Mouse (Mus musculus): ENCODE measurements around the gene Gm45753.

Gm45753 gene

DNA sequence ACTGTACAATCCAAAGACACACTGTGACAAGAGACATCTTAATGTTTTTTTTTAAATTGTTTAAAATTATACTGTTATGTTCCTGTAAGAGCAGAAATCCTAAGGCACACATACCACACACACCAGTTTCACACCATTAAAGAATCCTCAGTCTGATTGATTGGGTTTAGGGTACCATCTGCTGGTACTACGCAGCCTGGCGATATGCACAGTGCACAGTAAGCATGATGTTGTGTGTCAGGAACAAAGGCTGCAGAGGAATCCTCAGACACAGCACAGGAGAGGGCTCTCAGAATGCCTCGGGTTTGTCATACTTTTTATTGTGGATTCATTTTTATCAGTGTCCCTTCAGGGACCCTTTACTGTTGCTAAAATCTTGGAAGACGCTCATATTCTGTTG, 33.9 kb downstream of the Gm45753 start:
- DNase-seq (ENCODE audit: inconsistent ontology term) = no peak

DNA sequence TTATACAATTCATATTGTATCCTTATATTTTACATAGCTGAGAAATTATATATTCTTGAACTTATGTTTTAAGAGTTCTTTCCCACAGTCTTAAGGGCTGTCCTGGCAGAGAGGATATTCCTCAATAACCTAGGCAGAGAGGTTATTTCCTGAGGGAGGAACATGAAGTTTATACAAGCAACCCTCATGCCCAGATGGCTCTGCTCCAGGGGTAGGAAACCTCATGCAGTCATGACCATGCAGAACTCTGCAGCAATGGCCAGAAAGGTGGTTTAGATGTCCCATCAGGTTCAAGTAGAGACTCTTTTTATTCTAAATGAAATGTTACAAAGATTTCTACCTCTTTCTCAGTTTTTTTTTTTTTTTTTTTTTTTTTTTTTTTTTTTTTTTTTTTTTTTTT, 39.2 kb downstream of the Gm45753 start:
- no peak for DNase-seq (ENCODE audit: inconsistent ontology term)

DNA sequence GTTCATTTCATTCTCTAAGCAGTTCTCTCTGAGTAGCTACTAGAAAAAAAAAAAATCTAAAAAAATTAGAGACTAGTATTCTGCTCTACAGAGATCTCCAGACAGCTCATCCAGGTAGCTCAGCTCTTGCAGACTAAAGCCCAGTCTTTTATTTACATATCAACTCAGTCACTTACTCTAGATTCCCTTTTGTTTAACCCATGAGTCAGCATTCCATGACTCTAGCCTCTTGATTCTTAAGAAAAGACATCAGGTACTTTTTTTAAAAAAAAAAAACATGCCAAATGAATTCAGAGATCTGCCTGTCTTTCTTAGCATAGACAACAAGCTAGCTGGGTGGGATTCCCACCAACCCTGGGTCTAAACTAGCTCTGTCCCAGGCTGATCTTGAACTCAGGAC, 39.8 kb downstream of the Gm45753 start:
- no peak for DNase-seq (ENCODE audit: inconsistent ontology term)

DNA sequence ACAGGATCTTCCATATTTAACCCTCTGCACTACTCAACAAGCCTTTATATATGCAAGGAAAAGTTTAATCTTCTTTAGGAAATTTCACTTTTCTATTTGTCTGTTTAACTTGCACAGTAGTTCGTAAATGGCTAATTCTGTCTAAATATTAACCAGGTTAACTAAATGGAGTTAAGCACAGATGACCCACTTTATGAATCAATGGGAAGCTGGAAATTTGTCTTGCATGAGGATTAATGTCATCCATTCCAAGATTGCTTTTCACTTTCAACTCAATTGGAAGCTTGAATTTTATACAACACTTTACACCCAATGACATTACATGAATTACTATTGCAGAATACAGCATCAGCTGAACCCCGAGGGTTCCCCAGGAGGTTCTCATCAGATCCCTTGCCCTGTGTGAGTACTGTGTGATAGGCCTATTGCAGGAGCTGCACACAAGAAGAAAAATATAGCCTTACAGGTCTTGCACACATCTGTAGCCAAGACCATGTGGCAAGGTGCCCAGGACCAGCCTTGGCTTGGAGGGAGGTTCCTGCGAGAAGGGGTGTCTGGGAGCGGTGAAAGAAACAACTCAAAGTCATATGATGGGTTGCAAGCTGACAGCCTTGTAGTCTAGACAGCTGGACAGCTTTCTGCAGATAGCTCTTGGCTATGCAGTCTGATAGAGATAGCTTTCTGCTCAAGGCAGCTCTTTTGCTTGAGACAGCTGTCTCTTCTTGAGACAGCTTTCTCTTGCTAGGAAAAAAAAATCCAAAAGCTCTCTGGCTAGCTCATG, 40.5 kb downstream of the Gm45753 start:
- no peak for DNase-seq (ENCODE audit: inconsistent ontology term)

DNA sequence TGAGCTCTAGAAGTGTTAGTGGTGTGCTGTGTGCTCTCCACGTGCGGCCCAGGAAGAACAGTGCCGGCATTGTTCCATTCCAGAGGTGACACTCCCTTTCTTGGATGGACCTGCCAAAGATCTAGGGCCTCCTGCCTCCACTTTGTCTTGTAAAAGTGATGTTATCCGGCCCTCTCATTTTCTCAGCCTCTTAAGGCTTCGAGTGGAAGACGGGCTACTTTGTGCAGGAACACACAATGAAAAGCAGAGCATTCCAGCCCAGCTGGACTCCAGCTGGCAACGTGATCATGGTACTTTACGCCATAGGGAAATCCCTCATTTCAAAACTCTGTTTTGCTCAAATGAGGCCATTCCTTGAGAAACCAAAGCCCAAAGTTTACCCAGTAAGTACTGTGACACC, 41.3 kb downstream of the Gm45753 start:
- no peak for DNase-seq (ENCODE audit: inconsistent ontology term)

DNA sequence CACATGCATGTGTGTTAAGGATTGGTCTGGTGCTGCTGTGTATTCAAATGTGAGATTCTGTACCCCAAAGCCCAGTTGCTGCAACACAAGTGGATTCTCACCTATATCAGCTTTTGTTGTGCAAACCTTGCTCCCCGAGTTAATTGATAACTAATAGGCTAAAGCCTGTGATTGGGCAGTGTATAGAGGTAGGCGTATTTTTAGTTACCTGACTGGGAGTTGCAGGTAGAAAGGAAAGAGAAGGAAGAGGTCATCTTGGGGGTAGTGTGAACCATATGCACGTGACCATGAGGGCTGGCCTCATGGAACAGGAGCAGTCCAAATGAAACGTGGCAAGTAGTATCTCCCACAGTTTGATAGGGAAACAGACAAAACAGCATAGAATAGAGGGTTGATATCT, 43.3 kb downstream of the Gm45753 start:
- no peak for DNase-seq (ENCODE audit: inconsistent ontology term)

DNA sequence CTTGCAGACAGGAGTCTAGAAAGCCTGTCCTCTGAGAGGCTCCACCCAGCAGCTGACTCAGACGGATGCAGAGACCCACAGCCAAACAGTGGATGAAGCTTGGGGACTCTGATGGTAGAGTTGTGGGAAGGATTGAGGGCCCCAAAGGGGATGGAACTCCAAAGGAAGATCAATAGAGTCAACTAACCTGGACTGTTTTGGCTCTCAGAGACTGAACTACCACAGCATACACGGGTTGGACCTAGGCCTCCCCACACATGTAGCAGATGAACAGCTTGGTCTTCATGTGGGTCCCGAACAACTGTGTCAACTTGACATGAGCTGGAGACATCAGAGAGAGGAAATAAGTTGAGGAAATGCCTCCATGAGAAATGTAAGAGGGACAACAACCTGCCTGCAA, 45.4 kb downstream of the Gm45753 start:
- DNase-seq (ENCODE audit: inconsistent ontology term) = no peak

DNA sequence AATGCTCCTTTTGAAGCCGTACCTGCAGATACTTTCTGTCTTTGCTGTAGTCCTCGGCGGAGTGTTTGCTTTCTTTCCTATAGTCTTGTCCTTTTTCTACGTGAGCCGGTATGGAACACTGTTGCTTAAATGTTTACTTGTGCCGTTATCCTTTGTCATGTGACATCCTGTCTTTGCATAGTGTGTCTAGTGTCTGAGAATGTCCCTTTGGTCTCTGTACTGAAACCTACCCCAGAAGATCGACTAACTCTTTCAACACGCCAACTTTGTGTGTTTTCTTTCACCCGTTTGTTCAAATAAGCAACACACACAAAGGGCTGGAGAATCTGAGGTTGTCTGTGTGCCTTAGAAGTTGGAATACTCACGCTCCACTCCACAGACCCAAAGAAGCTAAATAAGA, 46.3 kb downstream of the Gm45753 start, which contains the start of gene F11:
Gene F11, minus strand, starts transcription at position 112 of the 400 bp plus-strand sequence.
- no peak for DNase-seq (ENCODE audit: inconsistent ontology term)

DNA sequence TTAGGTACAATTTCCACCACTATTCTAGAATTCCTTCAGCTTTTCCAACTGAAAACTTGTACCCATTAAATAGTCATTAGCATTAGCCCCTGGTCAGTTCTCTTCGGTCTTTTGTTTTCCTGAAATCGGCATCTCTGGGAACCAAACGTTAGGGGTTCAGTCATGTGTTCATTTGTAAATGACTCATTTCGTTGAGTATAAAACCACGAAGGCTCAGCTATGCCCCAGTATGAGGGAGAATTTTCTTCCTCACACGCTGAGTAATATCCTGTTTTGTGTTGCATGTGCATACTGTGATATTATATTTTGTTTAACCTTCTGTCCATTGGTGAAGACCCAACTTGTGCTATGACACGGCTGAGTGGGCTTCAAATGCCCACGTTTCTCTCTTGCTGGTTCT, 49.8 kb downstream of the Gm45753 start:
- peak; percentile 69 for DNase-seq (ENCODE audit: inconsistent ontology term)

DNA sequence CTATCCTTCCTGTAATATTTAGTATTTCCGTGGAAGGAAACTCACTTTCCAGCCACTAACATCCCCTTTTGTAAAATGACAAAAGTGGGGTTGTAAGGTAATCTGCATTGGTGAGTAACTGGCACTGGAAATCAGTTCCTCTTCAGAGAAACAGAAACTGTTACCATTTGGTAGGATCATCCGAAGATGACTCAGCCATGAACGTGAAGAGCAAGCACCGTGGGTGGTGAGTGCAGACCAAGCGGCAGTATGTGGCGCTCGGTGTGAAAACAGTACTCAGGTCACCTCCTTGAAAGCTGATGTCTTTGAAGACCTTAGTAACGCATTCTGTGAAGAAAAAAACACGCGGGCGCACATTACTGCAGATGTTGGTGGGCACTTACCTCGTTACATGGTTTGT, 53.2 kb downstream of the Gm45753 start:
- no peak for DNase-seq (ENCODE audit: inconsistent ontology term)

DNA sequence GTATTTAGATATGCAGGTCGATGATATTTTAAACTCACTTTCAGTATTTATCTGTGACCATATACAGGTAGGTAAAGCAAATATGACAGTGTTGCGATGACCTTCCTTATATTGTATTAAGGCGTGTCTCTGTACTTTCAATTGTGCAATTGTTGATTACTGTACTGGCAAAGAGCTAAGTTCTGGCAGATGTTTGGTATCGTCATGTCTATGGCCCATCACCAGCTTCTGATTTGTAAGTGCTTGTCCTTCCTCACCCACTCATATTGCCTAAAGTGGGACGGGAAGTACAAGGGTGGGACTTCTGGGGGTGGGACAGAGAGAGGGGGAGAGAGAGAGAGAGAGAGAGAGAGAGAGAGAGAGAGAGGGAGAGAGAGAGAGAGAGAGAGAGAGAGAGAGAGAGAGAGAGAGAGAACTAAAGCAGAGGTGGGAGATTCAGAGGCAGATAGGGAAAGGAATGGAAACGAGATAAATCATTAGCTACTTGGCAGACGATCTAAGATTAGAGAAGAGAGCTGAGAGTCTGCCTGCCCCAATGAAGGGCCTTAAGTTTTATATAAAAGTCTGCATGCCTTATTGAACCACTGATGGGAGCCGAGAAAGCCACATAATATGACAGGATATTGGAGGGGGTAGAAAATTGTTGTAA, 53.9 kb downstream of the Gm45753 start:
- no peak for DNase-seq (ENCODE audit: inconsistent ontology term)

DNA sequence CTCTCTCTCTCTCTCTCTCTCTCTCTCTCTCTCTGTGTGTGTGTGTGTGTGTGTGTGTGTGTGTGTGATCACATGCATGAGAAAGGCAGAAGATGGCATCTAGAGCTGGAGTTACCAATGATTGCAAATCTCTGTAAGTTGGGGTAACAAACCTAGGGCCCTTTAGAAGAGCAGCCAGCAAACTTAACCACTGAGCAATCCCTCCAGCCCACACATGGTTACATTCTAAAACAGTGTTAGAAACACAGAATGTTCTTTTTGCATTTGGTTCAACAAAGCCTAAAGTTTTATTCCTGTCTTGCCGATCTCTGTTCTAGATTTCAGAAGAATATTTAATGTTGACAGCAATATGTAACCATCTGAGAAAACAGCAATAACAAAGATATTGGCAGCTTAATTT, 54.7 kb downstream of the Gm45753 start:
- DNase-seq (ENCODE audit: inconsistent ontology term) = no peak

DNA sequence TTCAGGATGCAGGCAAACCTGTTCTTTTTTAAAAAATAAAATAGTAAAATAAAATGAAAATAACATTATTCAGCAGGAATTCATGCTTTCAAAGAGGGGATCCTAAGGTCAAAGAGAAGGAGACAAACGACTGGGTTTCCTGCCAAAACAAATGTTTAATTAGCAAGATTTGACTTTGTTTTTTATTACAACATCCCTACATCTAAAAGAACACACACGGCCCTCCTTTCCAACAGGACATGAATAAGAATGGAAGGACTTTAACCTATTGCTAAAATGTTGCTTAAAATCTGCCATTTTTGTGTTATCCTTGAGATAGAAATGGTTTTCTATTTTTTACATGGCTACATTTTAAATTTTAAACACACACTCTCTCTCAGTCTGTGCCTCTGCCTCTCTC, 55.2 kb downstream of the Gm45753 start:
- DNase-seq (ENCODE audit: inconsistent ontology term) = no peak

DNA sequence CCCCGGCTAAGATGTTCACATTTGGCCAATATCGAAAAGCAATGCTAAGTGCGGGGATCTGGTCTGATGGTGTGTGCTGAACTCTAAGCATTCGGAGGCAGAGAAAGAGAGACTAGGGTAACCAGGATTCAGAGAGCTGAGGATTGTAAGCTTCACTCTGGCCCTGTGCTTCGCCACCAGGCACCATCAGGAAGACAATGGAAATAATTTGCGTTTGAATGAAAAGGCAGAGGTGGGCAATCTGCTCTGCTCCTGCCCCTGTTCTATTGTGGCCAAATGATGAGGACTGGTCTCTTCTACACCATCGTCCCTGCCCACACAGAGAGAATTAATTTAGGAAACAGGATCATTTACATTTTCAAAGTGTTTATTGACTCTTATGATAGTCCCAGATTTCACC, 62.0 kb downstream of the Gm45753 start:
- no peak for DNase-seq (ENCODE audit: inconsistent ontology term)

DNA sequence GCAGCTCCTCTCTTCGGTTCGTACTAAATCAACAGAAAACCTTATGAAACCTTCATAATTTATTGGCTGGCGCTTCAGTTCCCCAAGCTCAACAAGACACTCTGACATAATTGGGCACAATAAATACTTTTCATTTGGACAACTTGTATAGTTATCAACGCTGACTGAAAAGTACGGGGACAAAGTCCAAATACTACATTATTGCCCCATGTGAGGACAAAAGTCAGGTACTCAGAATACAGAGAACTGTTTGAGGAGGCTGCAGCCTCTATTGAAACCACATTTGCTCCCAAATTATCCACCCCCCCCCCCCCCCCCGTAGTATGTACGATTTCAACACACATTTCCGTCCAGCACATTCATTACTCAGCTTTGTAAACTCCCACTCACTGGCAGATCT, 68.9 kb downstream of the Gm45753 start:
- DNase-seq (ENCODE audit: inconsistent ontology term) = no peak

DNA sequence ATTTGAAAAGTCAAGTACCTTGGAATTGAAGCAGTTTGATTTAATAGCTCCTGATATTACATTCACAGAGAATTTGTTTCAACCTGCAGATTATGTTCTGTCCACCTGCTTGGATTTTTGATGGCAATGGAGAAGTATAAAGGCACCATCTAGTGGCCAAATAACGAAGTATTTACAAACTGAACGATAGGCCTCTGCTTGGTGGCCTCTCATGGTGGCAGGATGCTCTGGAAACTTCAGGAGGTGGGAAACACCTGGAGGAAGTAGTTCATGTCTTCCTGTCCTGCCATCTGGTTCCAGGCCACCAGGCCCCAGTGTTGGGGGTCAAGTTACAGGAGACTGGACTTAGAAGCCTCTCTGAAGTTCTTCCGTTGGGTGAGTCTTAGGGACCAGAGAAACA, 70.0 kb downstream of the Gm45753 start:
- DNase-seq (ENCODE audit: inconsistent ontology term) = peak; percentile 15

DNA sequence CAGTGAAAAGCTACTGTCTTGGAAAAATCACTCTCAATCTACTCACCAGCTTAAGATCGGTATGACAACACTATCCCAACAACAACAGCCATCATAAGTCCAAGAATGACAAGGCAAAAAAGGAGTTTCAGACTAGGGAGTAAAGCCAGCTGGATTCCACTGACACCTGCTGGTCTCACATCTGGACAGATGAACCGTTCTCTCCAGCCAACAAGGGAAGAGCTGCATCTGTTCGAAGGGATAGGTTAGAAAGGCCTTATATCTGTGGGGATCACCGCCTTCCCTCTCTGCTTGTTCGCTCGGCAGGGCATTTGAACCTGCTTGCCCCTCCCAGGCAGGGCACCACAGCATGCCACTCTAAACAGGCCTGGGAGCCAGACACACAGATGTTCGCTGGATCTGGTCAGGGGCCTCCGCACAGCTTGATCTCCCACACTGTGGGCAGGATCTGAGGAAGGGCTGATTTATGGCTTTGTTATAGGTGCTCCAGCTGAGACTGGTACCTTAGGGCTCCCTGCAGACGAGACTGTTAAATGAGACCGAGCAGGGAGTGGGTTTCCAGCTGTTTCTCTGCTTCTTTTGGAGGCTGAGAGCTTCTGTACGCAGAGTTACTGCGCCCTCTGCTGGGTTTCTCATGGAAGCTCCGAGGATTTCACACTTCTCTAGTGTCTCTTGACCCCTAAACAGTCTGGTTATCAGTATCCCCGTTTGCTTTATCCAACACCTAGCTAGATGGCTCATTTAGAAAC, 71.9 kb downstream of the Gm45753 start:
- DNase-seq (ENCODE audit: inconsistent ontology term) = peak; percentile 12

DNA sequence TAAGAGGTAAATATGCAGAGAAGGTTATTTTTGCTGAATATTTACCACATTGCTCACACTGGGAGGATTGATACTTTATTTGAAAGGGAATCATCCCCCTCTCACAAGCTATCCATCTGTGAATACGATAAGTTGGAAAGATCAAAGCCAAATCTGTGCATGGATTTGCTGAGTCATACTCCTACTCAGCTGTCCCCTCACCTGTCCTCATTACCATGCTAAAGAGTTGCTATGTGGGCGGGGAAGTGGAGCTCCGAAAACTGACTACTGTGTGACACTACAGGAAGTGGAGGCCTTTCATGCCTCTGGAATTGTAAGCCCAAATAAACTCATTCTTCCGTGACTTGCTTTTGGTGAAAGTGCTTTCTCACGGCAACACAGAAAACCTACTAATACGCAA, 73.0 kb downstream of the Gm45753 start:
- no peak for DNase-seq (ENCODE audit: inconsistent ontology term)

DNA sequence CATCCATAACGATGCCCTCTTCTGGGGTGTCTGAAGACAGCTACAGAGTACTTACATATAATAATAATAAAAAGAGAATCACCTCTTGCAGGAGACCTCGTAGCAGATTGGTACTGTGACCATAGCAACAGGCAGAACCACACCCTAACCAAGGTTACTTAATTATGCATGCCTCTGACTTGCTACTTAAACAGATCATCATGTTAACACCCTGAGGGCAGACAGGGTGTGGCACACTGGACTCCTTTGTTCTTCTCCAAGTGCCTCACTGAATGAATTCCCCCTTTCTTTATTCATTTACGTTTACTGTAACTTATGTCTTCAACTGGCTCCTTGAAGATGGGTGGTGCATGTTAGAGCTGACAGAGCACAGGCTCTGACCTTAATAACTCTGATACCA, 75.0 kb downstream of the Gm45753 start:
- no peak for DNase-seq (ENCODE audit: inconsistent ontology term)

All from Muller cell, postnatal 12 days (primary cell).